Mouse (Mus musculus) neural tube, embryonic 14.5 days (tissue): ENCODE measurements around the gene 2700049A03Rik. TPM values are rescaled to one million over a fixed set of nuclear protein-coding genes. Genes with fewer than 3 reads are reported as not detected.

Experiments
- ATAC-seq: fragments of 200-750 bp; cut with Nextera tagmentation; 2 replicates; pipeline ENCODE4 v1.8.0; 2017; ENCODE audit warnings: low read depth, mild to moderate bottlenecking, moderate TSS enrichment, moderate library complexity
- H3K27ac ChIP-seq: fragments of 300-500 bp; sonication (generic); 2 replicates; pipeline ENCODE4 v1.5.1; 2014; ENCODE audit warnings: low read depth, mild to moderate bottlenecking, control low read depth, low read length, moderate library complexity, mixed read lengths
- H3K27me3 ChIP-seq: fragments of 300-500 bp; sonication (generic); 2 replicates; pipeline ENCODE4 v1.6.1; 2014; ENCODE audit warnings: low read length; ENCODE audit not compliant: control insufficient read depth, insufficient read depth
- H3K36me3 ChIP-seq: fragments of 300-500 bp; sonication (generic); 2 replicates; pipeline ENCODE4 v1.6.1; 2014; ENCODE audit warnings: low read length, mixed read lengths; ENCODE audit not compliant: control insufficient read depth, insufficient read depth
- H3K4me1 ChIP-seq: fragments of 300-500 bp; sonication (generic); 2 replicates; pipeline ENCODE4 v1.6.1; 2014; ENCODE audit warnings: low read length; ENCODE audit not compliant: control insufficient read depth, insufficient read depth
- H3K4me2 ChIP-seq: fragments of 300-500 bp; sonication (generic); 2 replicates; pipeline ENCODE4 v1.6.1; 2014; ENCODE audit warnings: mild to moderate bottlenecking, low read depth, low read length, control low read depth
- H3K4me3 ChIP-seq: fragments of 300-500 bp; sonication (generic); 2 replicates; pipeline ENCODE4 v1.5.1; 2014; ENCODE audit warnings: low read depth, low read length, control low read depth, mixed read lengths
- H3K9ac ChIP-seq: fragments of 300-500 bp; sonication (generic); replicated peaks from 2 replicates; pipeline ENCODE4 v1.6.1; 2014; ENCODE audit warnings: low read depth, mild to moderate bottlenecking, control low read depth, low read length, mixed read lengths
- H3K9me3 ChIP-seq: fragments of 300-500 bp; sonication (generic); 2 replicates; pipeline ENCODE4 v1.6.1; 2016; ENCODE audit warnings: low read length; ENCODE audit not compliant: control insufficient read depth
- WGBS: fragments of 180-500 bp; shearing (Covaris S2); extraction: QIAGEN DNeasy Blood & Tissue Kit; methylation state at CpG from one replicate; pipeline ENCODE4 v1.1.7; 2014; 5-methylcytosine and 5-hydroxymethylcytosine counted together
- polyA plus RNA-seq: library from polyadenylated mRNA; unstranded; fragments of >200 nt; fragmentation: Nextera tagmentation; extraction: Ambion mirVana; gene quantifications from 2 replicates; pipeline ENCODE4 v1.2.1, GENCODE M21; 2014

The 2700049A03Rik gene
- polyA plus RNA-seq, 1 experiment from 2014 or later, result 13.8 TPM

- no peaks in the 10 kb centered on the region for H3K9me3 ChIP-seq
- no peak overlapping the region for H3K4me2 ChIP-seq
- H3K9ac ChIP-seq, result no peak overlapping the region
- no peak overlapping the region for H3K27ac ChIP-seq
- no peaks in the 10 kb centered on the region for H3K36me3 ChIP-seq
- ATAC-seq, result no peak
- no peak overlapping the region for H3K4me3 ChIP-seq
- H3K27me3 ChIP-seq, result no peaks in the 10 kb centered on the region
- H3K4me1 ChIP-seq, result no peaks in the 10 kb centered on the region
- 86% methylated on average over 4 of the region's 4 CpGs for WGBS
Measured at GRCm38 (mm10) chr12:71264211-71264610, 127.6 kb downstream of the 2700049A03Rik start.

GRCm38 (mm10) chr12:71269367-71269766, 132.7 kb downstream of the 2700049A03Rik start:
- H3K4me1 ChIP-seq, result no peaks in the 10 kb centered on the region
- H3K4me3 ChIP-seq, result no peak overlapping the region
- ATAC-seq, result no peak
- no peak overlapping the region for H3K27ac ChIP-seq
- no peaks in the 10 kb centered on the region for H3K36me3 ChIP-seq
- no peaks in the 10 kb centered on the region for H3K27me3 ChIP-seq
- no peaks in the 10 kb centered on the region for H3K9me3 ChIP-seq
- 90% methylated on average over 7 of the region's 7 CpGs for WGBS
- no peak overlapping the region for H3K4me2 ChIP-seq
- no peak overlapping the region for H3K9ac ChIP-seq

DNA sequence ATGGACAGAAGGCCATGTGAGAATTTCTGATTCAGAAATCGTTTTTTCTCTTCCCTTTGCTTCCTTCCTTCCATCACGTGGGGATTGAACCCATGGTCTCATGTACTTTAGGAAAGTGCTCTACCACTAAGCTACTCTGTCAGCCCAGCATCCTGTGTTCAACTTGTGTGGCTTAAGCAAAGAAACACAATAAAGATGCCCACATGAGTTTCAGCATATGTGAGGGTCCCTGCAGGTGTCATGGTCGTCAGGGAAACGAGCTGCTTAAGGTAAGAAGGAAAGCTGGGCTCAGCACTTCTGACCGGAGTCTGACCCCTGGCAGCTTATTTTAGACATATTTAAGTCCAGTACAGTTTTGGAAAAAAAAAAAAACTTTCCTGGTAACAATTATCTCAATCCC, 134.5 kb downstream of the 2700049A03Rik start:
- H3K27me3 ChIP-seq, result no peaks in the 10 kb centered on the region
- H3K9me3 ChIP-seq, result no peaks in the 10 kb centered on the region
- H3K4me3 ChIP-seq, result no peak overlapping the region
- H3K36me3 ChIP-seq, result no peaks in the 10 kb centered on the region
- WGBS, result 76% methylated on average over 5 of the region's 5 CpGs
- H3K4me2 ChIP-seq, result no peak overlapping the region
- H3K4me1 ChIP-seq, result no peaks in the 10 kb centered on the region
- ATAC-seq, result no peak
- no peak overlapping the region for H3K9ac ChIP-seq
- no peak overlapping the region for H3K27ac ChIP-seq

- Histone ChIP-seq H3K4me3 (no peak overlapping the region), H3K4me1 (peaks cover 6% of the 10 kb centered on the region; the same call in 1 of the 2 replicates), H3K4me2 (no peak overlapping the region), H3K27me3 (no peaks in the 10 kb centered on the region), H3K36me3 (no peaks in the 10 kb centered on the region), H3K9ac (no peak overlapping the region), H3K9me3 (no peaks in the 10 kb centered on the region), H3K27ac (no peak overlapping the region)
- ATAC-seq, result no peak
- WGBS, result 92% methylated on average over 5 of the region's 5 CpGs
Measured at GRCm38 (mm10) chr12:71274519-71275237, 138.0 kb downstream of the 2700049A03Rik start.

GRCm38 (mm10) chr12:71275906-71276595, 139.4 kb downstream of the 2700049A03Rik start:
- H3K4me1 ChIP-seq, result peaks cover 13% of the 10 kb centered on the region; the same call in 1 of the 2 replicates

GRCm38 (mm10) chr12:71279521-71280262, 143.0 kb downstream of the 2700049A03Rik start:
- Histone ChIP-seq H3K4me2 (peak overlapping the region; percentile 14; the same call in 1 of the 2 replicates), H3K9ac (peak overlapping the region; percentile 32; the same call in 1 of the 2 replicates), H3K27me3 (no peaks in the 10 kb centered on the region), H3K4me1 (peaks cover 13% of the 10 kb centered on the region; the same call in 1 of the 2 replicates), H3K4me3 (no peak overlapping the region), H3K36me3 (no peaks in the 10 kb centered on the region), H3K27ac (peak overlapping the region; percentile 78), H3K9me3 (no peaks in the 10 kb centered on the region)
- 19% methylated on average over 12 of the region's 12 CpGs for WGBS
- peak; percentile 68; the same call in 1 of the 2 replicates for ATAC-seq

More at GRCm38 (mm10) chr12:71275906-71276595, 139.4 kb downstream of the 2700049A03Rik start:
- no peak for ATAC-seq
- Histone ChIP-seq H3K4me2 (no peak overlapping the region), H3K9me3 (no peaks in the 10 kb centered on the region), H3K27ac (no peak overlapping the region), H3K9ac (no peak overlapping the region), H3K27me3 (no peaks in the 10 kb centered on the region), H3K4me3 (no peak overlapping the region), H3K36me3 (no peaks in the 10 kb centered on the region)
- WGBS, result 74% methylated on average over 8 of the region's 8 CpGs

DNA sequence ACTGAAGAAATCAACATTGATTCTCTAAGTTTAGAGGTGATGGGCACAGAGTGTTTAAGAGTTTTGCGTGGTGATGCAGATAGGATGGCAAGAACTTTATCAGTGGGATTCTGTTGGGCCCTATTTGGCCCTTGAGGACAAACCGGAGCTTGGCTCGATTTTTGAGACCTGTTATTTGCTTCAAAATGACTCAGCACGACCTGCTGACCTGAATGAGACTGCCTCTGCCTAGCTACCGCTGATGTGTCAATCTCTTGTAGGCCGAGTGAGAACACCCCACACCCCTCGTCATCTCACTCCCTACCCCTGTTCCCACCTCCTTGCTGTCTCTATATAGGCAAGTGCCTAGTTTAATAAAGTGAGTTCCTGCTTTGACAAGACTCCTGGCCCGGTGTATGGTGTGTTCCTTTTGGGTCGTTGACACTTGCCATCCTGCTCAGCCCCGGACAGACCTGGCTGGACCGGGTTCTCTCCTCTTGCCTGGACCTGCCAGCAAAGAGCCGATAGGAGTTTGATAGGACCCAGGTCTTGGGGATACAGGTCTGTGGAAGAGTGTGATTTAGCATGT, 144.6 kb downstream of the 2700049A03Rik start:
- H3K9me3 ChIP-seq, result no peaks in the 10 kb centered on the region
- no peak overlapping the region for H3K27ac ChIP-seq
- no peaks in the 10 kb centered on the region for H3K36me3 ChIP-seq
- ATAC-seq, result no peak
- H3K4me2 ChIP-seq, result no peak overlapping the region
- no peak overlapping the region for H3K4me3 ChIP-seq
- 82% methylated on average over 12 of the region's 12 CpGs for WGBS
- H3K9ac ChIP-seq, result no peak overlapping the region
- peaks cover 13% of the 10 kb centered on the region; the same call in 1 of the 2 replicates for H3K4me1 ChIP-seq
- no peaks in the 10 kb centered on the region for H3K27me3 ChIP-seq

DNA sequence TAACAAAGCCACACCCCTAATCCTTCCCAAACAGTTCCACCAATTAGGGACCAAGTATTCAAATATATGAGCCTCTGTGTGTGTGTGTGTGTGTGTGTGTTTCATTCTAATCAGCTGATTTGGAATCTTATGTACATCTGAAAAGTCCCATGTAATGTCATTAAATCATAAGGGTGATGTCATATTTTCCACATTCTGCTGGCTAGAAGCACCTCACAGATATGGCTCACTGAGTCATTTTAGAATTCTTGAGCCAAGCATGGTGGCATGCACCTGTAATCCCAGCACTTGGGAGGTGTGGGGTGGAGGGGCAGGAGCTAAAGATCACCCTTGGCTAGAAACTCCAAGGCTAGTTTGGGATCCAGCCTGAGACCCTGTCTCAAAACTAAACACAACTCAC, 148.8 kb downstream of the 2700049A03Rik start:
- ATAC-seq, result no peak
- H3K4me1 ChIP-seq, result 0 out of 2 replicates have a peak, but pooled peaks cover 4% of the 10 kb centered on the region
- no peak overlapping the region for H3K4me2 ChIP-seq
- H3K27ac ChIP-seq, result no peak overlapping the region
- H3K36me3 ChIP-seq, result no peaks in the 10 kb centered on the region
- H3K4me3 ChIP-seq, result no peak overlapping the region
- no peaks in the 10 kb centered on the region for H3K27me3 ChIP-seq
- H3K9ac ChIP-seq, result no peak overlapping the region
- H3K9me3 ChIP-seq, result no peaks in the 10 kb centered on the region
